Mouse (Mus musculus): ENCODE data around the gene Ephb1.

- no peak for TF ChIP-seq CTCF (IDR thresholded peaks at IDR 0.05; ENCODE audit: control insufficient read depth, insufficient read depth, insufficient read length)
- TF ChIP-seq MAX (IDR thresholded peaks at IDR 0.05), result no peak
- no peak for TF ChIP-seq CEBPB (IDR thresholded peaks at IDR 0.05; ENCODE audit: low read depth)
- TF ChIP-seq USF1 (IDR thresholded peaks at IDR 0.05; ENCODE audit: low read depth), result no peak
- no peak for TF ChIP-seq MYOD1 (IDR thresholded peaks at IDR 0.05; ENCODE audit: control insufficient read depth, insufficient read length, low read depth)
Observed at GRCm38 (mm10) chr9:102249124-102249816, 105.2 kb downstream of the Ephb1 start.
